Mouse (Mus musculus) hematopoietic stem cell, adult 5-6 weeks (primary cell): ENCODE data around the gene Slc37a2. TPM values are rescaled to one million over a fixed set of nuclear protein-coding genes. Genes with fewer than 3 reads are reported as not detected.

Source experiments
- total RNA-seq: library from RNA; stranded (forward); fragments of 172-1452, 232-1000 nt; gene quantifications from 2 replicates; pipeline ENCODE4 v1.2.3, GENCODE M21; 2017

The Slc37a2 gene
- total RNA-seq, 1 experiment from 2014 or later = 0.55 TPM

Other genes with a start within 250 kb of the Slc37a2 start
- 0.25 TPM in 1 of 2 replicates, not detected in the other for gene Pknox2, start 108.3 kb downstream of the Slc37a2 start, total RNA-seq
- 6.1 and 7.1 TPM in 2 replicates for gene Tmem218, start 47.5 kb downstream of the Slc37a2 start, total RNA-seq
- gene Ccdc15, start 92.7 kb upstream of the Slc37a2 start, total RNA-seq = 18.2 and 20.9 TPM in 2 replicates
- gene Hepacam, start 111.6 kb upstream of the Slc37a2 start, total RNA-seq = not detected in 2 replicates
- 6.2 and 13.4 TPM in 2 replicates for gene Robo4, start 146.2 kb upstream of the Slc37a2 start, total RNA-seq
- gene Robo3, start 177.5 kb upstream of the Slc37a2 start, total RNA-seq = 1.4 and 2.3 TPM in 2 replicates
- 44.3 and 63.0 TPM in 2 replicates for gene Msantd2, start 233.6 kb upstream of the Slc37a2 start, total RNA-seq